Mouse (Mus musculus) heart, adult 9 months (tissue): ENCODE data around the gene Rars.

Experiments used
- DNase-seq, 2 experiments: peaks; one replicate each; pipeline ENCODE4 v3.0.0; 2022; ENCODE audit warnings: low spot score in 2 of 2

Rars gene

GRCm38 (mm10) chr11:35769746-35770437, 64.4 kb downstream of the Rars start:
- peak; percentile 76 to 80 for DNase-seq

GRCm38 (mm10) chr11:35769188-35769745, 65.0 kb downstream of the Rars start, which contains the start of gene Pank3:
Gene Pank3, plus strand, starts transcription at chr11:35769484.
- peak; percentile 99 for DNase-seq

GRCm38 (mm10) chr11:35766845-35767244, 67.5 kb downstream of the Rars start:
- DNase-seq: no peak

- no peak for DNase-seq
These were observed 73.7 kb downstream of the Rars start for GRCm38 (mm10) chr11:35760627-35761003.

GRCm38 (mm10) chr11:35760001-35760626, 74.2 kb downstream of the Rars start:
- DNase-seq: no peak
